Mouse (Mus musculus): ENCODE data around the gene Triobp.

GRCm38 (mm10) chr15:78980084-78980483, 32.6 kb downstream of the Triobp start:
- TF ChIP-seq ZC3H11A (IDR thresholded peaks at IDR 0.05; ENCODE audit: borderline replicate concordance, low read depth, low read length): no peak
- no peak for TF ChIP-seq ZNF384 (IDR thresholded peaks at IDR 0.05; ENCODE audit: low read depth, low read length)
- no peak for TF ChIP-seq MAFK (IDR thresholded peaks at IDR 0.05; ENCODE audit: insufficient read depth, low read depth, low read length)
- no peak for TF ChIP-seq HCFC1 (IDR thresholded peaks at IDR 0.05; ENCODE audit: borderline replicate concordance, insufficient read depth, low read length)
- TF ChIP-seq CHD2 (IDR thresholded peaks at IDR 0.05; ENCODE audit: low read depth, low read length): no peak

Data from ES-E14 (cell line).